ENCODE assay signal across 8 mouse cellular contexts in the genomic region with DNA sequence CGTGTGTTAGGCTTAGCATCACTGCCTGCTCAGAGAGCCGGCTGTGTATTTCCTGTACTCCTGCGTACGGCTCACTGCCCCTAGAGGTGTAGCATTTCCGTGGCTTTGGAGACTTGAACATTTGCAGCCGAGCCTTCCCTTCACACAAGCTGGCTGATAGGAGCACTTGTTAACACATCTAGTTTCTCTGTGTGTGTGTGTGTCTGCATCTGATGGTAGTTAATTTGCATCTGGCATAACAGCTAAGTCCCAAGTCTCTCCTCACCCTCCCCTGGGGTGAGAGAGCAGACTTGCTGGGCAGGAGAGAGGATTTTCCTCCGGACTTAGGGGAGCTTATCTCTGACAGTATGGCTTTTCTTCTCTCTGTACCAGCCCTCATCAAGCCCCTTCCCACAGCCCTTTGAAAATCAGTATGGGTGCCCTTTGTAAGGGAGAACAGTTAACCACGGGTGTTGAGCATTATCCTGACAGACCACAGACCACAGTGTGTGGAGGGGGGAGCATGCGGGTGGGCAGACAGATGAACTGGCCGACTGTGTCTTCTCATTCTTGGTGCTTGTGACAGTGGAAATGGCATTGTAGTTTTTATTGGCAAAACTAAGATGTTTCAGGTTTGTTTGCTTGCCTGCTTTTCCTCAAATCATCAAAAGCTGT.
DNase-seq lines count a peak whose midpoint lies in the region; ATAC-seq and TF ChIP-seq lines count a peak whose summit lies in the region.

No protein-coding gene starts in this region.

- peak; percentile 51 for ATAC-seq in CD4-positive, CD25-positive, alpha-beta regulatory T cell, adult 4 months
- ATAC-seq in embryonic facial prominence, embryonic 11.5 days (replicated peaks; ENCODE audit: insufficient number of reproducible peaks, low FRiP score, low TSS enrichment, low read depth): no peak
- ATAC-seq in liver, postnatal 0 days: no peak

- no peaks in the 10 kb centered on the region for H3K36me3 ChIP-seq in embryonic facial prominence, embryonic 11.5 days (replicated peaks; ENCODE audit: control insufficient read depth, insufficient read depth, low read depth, low read length)
- H3K36me3 ChIP-seq in liver, postnatal 0 days (replicated peaks; ENCODE audit: insufficient read depth, low read length): no peaks in the 10 kb centered on the region

- TF ChIP-seq EP300 in liver, postnatal 0 days (IDR thresholded peaks at IDR 0.05; ENCODE audit: low read depth): no peak

- no peaks in the 10 kb centered on the region for H3K27me3 ChIP-seq in embryonic facial prominence, embryonic 11.5 days (ENCODE audit: control insufficient read depth, insufficient read depth, low read length)
- peaks cover 8% of the 10 kb centered on the region for H3K27me3 ChIP-seq in liver, postnatal 0 days (ENCODE audit: insufficient read depth, low read length)

- no peak overlapping the region for H3K4me3 ChIP-seq in embryonic facial prominence, embryonic 11.5 days (ENCODE audit: low read depth, low read length)
- H3K4me3 ChIP-seq in liver, postnatal 0 days (ENCODE audit: low read depth, low read length): no peak overlapping the region

- H3K9me3 ChIP-seq in embryonic facial prominence, embryonic 11.5 days (replicated peaks; ENCODE audit: control insufficient read depth, low read length): no peaks in the 10 kb centered on the region
- H3K9me3 ChIP-seq in liver, postnatal 0 days (ENCODE audit: low read length): no peaks in the 10 kb centered on the region

- intact Hi-C loops in heart, postnatal 14 days (cut with DNase I): no loop called here

- H3K27ac ChIP-seq in embryonic facial prominence, embryonic 11.5 days (replicated peaks; ENCODE audit: low read depth, low read length): no peak overlapping the region
- H3K27ac ChIP-seq in liver, postnatal 0 days (ENCODE audit: low read depth): no peak overlapping the region

- H3K4me2 ChIP-seq in embryonic facial prominence, embryonic 11.5 days (ENCODE audit: low read depth, low read length): 0 out of 2 replicates have a peak overlapping the region, but pooled peaks have one; percentile 5
- no peak overlapping the region for H3K4me2 ChIP-seq in liver, postnatal 0 days (ENCODE audit: low read depth, low read length)

- WGBS in embryonic facial prominence, embryonic 11.5 days: 9% methylated on average over 10 of the region's 10 CpGs
- 16% methylated on average over 10 of the region's 10 CpGs for WGBS in liver, postnatal 0 days (ENCODE audit: insufficient replicate concordance)

- no peak for TF ChIP-seq CTCF in liver, postnatal 0 days (IDR thresholded peaks at IDR 0.05; ENCODE audit: low read depth)

- no peaks in the 10 kb centered on the region; the same call in 1 of the 2 replicates for H3K4me1 ChIP-seq in embryonic facial prominence, embryonic 11.5 days (ENCODE audit: control insufficient read depth, insufficient read depth, low read length)
- H3K4me1 ChIP-seq in liver, postnatal 0 days (ENCODE audit: insufficient read depth): no peaks in the 10 kb centered on the region

- no peak overlapping the region for H3K9ac ChIP-seq in embryonic facial prominence, embryonic 11.5 days (replicated peaks; ENCODE audit: low read length)
- H3K9ac ChIP-seq in liver, postnatal 0 days (replicated peaks): no peak overlapping the region

- peak; percentile 53 for DNase-seq in embryonic facial prominence, embryonic 11.5 days (ENCODE audit: low spot score)
- DNase-seq in heart, postnatal 14 days: peak; percentile 2 to 4
- peak; percentile 20 for DNase-seq in mesoderm, embryonic 11.5 days (ENCODE audit: low read depth, low spot score)
- DNase-seq in urinary bladder, postnatal 36 days (ENCODE audit: low spot score in 2 of 2): no peak
- no peak for DNase-seq in liver, postnatal 0 days
- no peak for DNase-seq in thymus, postnatal 25 days
- DNase-seq in left cerebral cortex, adult 9 months (ENCODE audit: low spot score in 2 of 2): no peak

Comparison
In these comparisons a context has a peak if more than half of its experiments do, and no peak if none do; other contexts are left out.
1. DNase-seq: peak in embryonic facial prominence, embryonic 11.5 days (single experiment), heart, postnatal 14 days (2 of 2) and mesoderm, embryonic 11.5 days (single experiment); none in urinary bladder, postnatal 36 days (0 of 2), liver, postnatal 0 days (single experiment), thymus, postnatal 25 days (single experiment) and left cerebral cortex, adult 9 months (0 of 2).